Mouse (Mus musculus) urinary bladder, postnatal 4 days (tissue): ENCODE results near the gene Twf2.

ENCODE experiments used
- DNase-seq, 2 experiments: peaks; one replicate each; pipeline ENCODE4 v3.0.0; 2021 to 2022; ENCODE audit warnings: low spot score in 2 of 2

Gene Twf2

DNA sequence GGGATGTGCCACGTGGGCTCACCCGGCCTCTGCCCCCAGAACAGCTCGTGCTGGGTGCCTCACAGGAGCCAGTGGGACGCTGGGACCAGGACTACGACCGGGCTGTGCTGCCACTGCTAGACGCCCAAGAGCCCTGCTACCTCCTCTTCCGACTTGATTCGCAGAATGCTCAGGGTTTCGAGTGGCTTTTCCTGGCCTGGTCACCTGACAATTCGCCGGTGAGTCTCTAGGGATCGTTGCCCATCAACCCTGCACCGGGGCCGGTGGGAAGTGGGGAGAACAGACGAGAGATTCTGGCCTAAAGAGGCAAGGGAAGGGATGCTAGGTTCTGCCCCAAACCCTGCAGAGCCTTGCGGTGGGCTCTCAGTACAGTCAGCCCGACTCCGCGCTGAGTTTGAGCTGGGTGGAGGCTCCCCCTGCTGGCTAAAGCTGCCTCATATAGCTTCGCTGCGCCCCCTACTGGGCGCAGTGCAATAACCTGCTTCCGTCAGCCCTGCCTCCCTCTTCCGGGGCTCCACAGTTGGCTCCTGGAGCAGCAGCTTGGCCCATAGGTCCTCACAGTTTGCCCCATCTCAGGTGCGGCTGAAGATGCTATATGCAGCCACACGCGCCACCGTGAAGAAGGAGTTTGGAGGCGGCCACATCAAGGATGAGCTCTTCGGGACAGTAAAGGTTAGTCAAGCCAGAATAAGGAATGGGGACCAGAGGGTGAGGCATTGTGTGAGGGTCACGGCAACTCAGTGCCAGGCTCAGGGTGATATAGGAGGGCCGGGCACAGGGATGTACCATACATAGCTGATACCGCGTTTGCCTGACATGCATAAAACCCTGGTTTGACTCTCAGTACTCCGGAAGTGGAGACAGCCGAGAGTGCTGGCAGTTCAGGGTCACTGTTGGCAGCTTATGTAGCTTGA, 9.0 kb downstream of the Twf2 start:
- DNase-seq, result peak; percentile 78 to 86

DNA sequence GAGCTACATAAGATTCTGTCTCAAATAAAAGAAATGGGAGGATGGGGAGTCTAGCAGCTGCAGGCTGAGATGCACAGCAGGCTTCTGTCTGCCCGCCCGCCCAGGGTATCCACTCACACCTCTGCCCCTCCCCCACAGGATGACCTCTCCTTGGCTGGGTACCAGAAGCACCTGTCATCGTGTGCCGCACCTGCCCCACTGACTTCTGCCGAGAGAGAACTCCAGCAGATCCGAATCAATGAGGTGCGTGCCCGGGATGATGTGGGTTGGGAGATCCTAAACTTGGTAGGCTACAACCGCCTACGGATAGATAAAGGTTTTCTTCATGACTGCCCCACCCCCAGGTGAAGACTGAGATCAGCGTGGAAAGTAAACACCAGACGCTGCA, 9.7 kb downstream of the Twf2 start:
- no peak for DNase-seq

DNA sequence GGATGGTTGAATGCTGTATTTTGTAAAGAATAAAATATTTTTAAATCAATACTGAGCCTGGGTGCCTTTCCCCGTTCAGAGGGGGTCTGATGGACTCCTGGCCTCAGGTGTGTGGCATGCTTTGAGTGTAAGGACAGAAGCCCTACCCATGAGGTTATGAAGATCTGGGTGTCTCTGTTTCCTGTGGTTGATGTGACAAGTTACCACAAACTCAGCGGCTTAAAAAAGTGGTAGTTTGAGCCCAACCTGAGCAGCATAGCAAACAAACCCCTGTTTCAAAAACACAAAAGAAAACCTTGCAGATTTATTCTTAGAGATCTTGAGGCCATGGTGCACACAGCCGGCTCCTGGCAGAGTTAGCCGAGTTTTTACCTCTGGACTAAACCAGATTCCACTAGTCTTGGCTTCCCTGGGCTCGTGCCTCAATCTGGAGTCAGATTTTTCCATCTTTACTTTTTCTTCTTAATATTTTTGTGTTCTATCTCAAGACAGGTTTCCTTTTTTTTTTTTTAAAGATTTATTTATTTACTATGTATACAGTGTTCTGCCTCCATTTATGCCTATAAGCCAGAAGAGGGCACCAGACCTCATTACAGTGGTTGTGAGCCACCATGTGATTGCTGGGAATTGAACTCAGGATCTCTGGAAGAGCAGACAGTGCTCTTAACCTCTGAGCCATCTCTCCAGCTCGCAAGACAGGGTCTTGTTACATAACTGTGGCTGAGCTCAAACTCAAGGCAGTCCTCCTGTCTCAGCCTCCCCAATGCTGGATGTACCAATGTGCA, 12.6 kb downstream of the Twf2 start:
- DNase-seq, result no peak

DNA sequence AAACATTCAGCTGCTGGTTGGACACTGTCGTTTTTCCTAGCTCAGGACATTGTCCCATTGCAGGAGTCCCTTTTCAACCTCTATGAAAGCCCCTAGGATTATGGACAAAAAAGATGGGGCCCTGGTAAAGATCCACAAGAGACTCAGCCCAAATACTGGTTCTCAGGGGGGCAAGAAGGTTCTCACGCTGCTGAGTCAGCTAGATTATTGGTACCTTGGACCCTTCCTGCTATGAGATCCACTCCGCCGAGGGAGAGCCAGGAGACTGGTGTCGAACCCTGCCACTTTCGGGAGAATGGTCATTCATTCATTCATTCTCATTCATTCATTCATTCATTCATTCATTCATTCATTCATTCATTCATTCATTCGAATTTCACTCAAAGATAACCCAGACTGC, 14.1 kb downstream of the Twf2 start:
- DNase-seq, result no peak

DNA sequence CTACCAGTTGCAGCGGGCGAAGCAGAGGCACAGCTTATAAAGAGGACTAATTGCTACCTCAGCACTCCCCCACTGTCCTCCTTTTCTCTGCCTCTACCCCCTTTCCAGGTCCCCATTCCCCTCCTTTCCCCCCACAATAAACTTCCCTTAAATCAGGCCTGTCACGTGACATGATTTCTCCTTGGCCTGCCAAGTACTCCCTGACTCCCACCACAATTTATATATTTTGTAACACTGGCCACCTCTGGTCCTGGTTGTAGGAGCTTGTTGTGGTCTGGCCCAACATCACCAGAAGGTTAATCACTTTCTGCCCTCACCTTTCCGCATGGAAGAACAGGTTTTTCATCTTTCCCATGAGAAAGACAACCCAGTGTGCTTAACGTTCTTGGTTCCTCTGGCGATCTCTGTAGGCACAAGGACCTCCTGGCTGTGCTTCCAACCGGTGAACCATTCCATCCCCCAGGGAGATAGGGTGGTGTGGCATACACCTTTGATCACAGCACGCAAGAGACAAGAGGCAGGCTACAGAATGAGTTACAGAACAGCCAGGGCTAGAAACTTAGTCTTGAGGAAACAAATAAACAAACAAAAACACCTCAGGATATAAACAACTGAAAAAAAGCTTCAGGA, 18.1 kb downstream of the Twf2 start:
- DNase-seq, result no peak

DNA sequence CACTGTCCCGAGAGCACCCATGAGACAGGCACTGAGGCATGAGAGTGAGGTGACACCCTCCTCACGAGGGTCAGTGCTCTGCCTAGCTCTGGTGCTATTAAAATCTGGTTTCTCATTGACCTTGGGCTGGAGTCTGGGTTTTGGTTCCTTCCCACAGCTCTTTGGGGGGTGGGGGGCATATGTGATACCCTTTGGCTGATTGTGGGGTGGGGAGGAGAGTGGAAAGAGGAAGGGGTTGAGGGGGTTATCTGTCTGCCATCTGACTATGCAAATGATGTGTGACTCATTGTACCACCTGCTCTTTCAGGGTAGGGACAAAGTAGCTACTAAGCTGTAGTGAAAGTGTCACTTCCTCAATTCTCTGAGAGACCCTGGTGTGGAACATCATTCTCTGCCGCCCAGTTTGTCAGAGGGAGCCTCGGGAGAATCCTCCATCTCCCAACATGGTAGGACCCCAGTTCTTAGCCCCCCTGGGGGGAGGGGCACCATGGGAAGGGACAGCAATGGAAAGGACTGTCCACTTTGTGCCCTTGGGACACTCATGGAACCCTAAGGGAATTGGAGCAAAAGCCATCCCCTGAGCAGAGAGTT, 19.4 kb downstream of the Twf2 start, which contains the start of gene Tlr9:
Gene Tlr9 (plus strand): TSS at position 338 of the 591 bp plus-strand sequence.
- DNase-seq, result no peak

DNA sequence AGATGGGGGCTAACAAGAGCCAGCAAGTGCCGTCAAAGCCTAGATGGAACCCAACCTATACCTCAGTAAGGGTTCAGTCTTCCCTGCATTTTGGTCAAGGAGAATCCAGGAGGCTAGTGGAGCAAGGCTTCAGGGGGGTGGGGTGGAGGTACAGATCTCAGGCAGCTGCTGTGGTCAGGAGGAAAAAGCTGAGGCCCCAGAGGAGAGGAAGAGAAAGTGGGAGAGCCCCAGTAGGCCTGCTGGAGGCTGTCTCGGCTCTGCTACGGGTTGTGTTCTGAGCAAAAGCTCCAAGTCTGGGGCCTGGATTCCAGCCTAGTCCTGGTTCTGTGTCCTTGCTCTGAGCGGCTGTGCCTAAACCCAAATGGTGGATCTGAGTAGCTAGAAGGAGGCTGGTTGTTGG, 20.1 kb downstream of the Twf2 start:
- DNase-seq, result no peak

DNA sequence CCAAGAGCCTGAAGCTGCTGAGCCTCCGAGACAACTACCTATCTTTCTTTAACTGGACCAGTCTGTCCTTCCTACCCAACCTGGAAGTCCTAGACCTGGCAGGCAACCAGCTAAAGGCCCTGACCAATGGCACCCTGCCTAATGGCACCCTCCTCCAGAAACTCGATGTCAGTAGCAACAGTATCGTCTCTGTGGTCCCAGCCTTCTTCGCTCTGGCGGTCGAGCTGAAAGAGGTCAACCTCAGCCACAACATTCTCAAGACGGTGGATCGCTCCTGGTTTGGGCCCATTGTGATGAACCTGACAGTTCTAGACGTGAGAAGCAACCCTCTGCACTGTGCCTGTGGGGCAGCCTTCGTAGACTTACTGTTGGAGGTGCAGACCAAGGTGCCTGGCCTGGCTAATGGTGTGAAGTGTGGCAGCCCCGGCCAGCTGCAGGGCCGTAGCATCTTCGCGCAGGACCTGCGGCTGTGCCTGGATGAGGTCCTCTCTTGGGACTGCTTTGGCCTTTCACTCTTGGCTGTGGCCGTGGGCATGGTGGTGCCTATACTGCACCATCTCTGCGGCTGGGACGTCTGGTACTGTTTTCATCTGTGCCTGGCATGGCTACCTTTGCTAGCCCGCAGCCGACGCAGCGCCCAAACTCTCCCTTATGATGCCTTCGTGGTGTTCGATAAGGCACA, 22.7 kb downstream of the Twf2 start:
- no peak for DNase-seq

DNA sequence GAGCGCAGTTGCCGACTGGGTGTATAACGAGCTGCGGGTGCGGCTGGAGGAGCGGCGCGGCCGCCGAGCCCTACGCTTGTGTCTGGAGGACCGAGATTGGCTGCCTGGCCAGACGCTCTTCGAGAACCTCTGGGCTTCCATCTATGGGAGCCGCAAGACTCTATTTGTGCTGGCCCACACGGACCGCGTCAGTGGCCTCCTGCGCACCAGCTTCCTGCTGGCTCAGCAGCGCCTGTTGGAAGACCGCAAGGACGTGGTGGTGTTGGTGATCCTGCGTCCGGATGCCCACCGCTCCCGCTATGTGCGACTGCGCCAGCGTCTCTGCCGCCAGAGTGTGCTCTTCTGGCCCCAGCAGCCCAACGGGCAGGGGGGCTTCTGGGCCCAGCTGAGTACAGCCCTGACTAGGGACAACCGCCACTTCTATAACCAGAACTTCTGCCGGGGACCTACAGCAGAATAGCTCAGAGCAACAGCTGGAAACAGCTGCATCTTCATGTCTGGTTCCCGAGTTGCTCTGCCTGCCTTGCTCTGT, 23.3 kb downstream of the Twf2 start:
- DNase-seq, result peak in 1 of 2 experiments; percentile 41

DNA sequence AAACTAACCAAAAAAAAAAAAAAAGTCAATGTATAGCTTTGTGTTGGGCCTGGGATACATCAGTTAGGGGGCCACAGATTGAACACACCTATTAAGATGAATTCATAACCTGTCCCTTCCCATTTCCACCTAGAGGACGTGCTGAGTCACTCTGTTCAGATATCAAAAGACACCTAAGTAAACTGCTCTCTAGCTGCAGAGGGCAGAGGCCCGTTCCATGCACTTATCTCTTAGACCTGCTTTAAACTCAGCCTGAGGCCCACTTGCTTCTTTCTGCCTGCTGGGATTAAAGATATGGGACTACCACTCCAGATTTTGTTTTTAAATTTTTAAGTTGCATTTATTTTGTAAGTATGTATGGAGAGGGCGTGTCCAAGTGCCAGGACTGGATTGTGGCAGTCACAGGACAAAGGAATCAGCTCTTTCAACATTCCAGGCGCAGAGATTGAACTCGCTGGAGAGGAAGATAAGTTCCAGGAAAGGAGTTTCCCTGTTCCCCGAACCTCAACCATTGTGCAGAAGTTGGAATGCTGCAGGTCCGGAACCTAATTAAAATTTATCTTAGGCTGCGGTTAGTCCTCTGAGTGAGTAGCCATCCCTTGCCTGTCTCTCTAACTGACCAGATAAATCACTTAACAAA, 25.0 kb downstream of the Twf2 start:
- no peak for DNase-seq

DNA sequence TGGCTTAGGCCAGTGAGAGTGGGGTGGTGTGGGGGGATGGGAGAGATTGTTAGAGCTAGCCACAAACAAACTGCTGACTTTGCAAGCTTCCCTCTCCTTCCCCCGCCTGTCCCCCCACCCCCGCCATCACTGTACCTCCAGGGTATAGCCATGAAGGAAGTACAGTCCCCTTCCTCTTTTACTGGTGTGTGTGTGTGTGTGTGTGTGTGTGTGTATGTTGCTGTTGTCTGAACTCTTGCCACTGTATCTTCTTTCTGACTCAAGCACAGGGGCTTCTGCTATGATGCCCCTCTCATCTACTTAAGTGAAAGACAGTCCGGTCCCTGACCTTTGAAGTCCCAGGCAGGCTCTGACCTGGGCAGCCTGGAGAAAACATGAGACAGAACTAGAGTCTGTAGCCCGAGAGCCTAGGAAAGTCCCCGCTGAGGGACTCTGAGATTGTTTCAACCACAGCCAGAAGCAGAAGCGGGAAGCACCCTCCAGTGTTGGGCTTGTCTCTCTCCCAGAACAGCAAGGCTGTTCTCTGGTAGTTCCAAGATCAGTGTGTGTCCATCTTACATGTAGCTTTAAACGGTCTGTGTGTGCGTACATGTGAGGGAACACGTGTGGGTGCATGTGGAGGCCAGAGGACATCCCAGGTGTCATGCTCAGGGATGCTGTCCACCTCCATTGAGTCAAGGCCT, 27.3 kb downstream of the Twf2 start:
- no peak for DNase-seq

DNA sequence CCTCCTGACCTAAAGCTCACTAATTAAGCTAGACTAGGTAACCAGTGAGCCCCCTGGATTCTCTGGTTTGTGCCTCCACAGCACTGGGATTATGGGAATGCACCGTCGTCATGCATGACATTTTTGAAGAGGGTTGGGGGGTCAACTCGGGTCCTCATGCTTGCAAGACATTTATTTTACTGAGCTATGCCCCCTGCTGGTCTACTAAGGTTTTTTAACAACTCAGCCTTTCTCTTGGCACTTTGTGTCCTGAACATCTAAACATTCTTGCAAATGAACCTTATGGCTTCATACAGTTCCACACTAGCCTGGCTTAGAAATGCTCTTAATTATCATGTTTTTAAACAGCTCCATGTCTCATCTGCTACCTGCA, 27.8 kb downstream of the Twf2 start:
- no peak for DNase-seq

DNA sequence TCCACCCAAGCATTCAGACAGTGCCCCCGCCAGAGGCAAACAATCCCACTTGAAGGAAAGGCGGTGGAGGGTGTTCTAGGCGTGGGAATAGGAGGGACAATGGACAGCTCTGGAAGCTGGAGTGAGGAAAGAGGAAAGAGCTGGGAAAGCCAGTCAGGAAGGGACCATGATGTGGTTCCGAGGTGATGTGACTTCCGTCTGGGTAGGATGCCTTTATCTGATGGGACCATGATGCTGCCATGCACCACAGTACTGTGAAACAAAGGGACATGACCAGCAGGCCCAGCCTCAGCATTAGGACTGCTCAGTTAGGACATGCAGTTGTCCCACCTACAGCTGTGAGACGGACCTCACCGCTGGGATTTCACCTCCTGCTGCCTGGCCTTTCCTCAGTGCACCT, 28.3 kb downstream of the Twf2 start:
- no peak for DNase-seq

DNA sequence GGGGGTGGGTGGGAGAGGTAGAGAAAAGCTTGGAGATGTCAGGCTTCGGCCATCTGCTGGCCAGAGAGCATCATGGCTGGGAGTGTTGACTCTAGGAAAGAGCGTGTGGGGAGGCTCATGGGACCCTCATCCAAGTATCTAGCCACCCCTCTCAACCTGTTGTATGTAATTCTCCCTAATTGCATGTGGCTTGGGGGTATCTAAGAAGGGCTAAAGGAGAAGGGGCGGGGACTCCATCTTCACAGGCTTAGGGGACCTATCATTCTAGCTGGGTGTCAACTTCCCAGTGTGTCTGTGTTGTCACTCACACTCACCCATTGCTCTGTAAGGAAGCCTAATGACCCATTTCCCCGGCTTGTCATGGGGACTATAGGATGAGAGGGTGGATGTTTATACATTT, 28.9 kb downstream of the Twf2 start:
- DNase-seq, result no peak

DNA sequence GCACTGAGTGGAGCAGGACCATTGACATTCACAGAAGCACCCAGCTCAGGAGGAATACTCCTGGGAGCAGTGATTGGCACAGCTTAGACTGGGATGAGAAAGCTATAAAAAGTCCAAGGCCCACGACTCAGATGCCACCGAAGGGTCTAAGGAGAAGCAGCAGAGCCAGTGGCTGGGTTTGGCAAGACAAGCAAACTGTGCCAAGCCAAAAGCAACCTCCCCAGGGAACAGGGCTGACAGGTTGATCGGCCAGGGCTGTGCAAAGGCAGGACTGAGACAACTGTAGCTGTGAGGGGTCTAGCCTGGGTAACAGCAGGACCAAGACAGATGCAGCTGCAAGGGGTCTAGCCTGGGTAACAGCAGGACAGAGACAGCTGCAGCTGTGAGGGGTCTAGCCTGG, 30.0 kb downstream of the Twf2 start:
- DNase-seq, result no peak

DNA sequence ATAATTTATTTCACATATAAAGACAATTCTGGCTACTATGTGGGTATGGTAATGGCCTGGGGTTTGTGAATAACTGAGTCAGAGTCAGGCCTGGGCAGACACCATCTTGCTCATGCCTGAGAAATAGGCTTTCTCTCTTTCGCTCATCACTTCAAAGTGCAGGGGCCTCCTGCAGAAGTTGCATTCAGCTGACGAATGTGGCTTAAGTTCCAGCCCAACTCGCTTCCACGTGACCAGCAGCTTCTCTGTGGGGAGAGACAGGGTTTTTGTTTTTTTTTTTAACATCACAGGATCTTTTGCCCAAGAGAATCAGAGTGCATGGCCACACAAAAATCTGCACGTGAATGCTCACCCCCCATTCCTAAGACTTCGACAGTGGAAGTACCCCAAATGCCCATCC, 31.0 kb downstream of the Twf2 start:
- DNase-seq, result no peak

DNA sequence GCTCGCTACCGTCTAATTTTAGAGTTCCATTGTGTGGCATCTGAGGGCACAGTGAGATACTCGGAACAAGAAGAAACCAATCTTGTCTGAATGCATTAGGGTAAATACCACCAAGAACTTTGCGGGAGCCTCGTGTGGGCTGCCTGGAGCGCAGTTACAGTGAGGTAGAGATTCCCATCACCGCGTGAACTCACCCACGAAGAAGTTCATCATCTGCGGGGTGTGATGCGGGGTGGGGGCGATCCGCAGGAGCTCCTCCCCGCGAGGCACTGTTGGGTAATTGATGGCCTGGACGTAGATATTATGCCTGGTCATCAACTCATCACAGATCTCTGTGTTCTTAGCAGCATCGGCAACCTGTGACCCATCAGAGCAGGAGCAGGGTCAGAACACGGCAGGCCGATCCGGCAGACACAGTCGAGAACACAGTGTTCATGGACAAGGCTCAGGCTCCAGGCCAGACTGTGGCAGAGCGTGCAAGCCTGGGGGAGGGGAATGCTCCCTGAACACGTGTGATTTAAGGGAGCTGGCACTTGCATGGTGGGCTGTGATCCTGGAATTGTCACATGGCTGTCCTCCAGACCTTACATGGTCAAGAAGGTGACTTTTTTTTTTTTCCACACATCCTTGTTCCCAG, 32.4 kb downstream of the Twf2 start:
- DNase-seq, result peak in 1 of 2 experiments; percentile 59

DNA sequence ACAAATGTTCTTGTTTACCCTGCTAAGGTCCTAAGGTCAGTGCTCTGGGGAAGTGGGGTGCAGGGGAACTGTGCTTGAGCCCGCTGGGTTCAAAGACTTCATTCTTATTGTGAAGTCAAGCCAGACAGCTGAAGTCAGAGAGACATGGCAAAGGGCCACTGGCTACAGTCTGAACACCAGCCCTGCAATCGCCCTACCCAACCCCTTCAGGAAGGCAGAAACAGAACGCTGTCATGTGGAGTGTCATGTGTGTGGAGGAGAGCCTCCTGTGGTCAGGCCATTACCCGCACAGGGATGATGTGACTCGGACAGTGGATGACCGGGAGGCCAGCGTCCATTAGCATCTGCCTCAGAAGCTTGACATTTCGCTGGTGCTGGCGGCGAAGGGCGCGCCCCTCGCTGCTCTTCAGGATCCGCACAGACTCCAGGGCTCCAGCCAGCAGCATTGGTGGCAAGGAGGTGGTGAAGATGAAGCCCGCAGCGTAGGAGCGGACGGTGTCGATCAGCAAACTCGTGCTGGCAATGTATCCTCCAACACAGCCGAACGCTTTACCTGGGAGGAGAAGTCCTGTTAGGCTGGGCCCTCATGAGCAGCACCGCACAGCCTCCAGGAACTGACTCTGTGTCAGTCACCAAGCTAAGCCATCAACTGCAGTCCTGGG, 33.4 kb downstream of the Twf2 start:
- no peak for DNase-seq

DNA sequence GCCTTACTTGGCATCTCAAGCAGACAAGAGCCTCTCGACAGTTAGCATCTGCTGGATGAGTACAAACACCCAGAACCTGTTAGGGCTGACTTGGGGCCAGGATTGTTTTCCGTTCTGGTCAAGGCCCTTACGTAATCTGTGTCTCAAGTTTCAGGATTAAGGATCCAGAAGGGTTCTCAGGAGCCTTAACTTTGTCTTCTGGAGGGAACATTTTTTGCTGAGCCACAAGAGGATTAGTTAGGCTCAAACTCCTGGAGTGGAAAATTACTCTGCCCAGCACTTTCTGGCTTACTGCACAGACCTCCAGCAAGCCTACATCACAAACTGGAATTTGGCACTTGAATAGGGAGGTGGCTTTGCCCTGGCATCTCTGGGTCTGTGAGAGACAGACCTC, 33.9 kb downstream of the Twf2 start:
- no peak for DNase-seq
